Mouse (Mus musculus) brain, embryonic 14.5 days (tissue): ENCODE data around the gene Xpr1. TPM values are rescaled to one million over a fixed set of nuclear protein-coding genes. Genes with fewer than 3 reads are reported as not detected.

Experiments used
- DNase-seq: peaks from one replicate; pipeline ENCODE4 v3.0.0-alpha.2; 2011; ENCODE audit warnings: low read depth
- CTCF ChIP-seq: fragments of 200-500 bp; IDR thresholded peaks from 2 replicates; pipeline ENCODE4 v1.5.1; 2012; ENCODE audit warnings: inconsistent platforms, mild to moderate bottlenecking, moderate library complexity, borderline replicate concordance; ENCODE audit not compliant: insufficient read depth, insufficient read length; ENCODE audit errors: extremely low read depth
- POLR2A ChIP-seq: fragments of 200-500 bp; IDR thresholded peaks from 2 replicates; pipeline ENCODE4 v1.6.1; 2012; ENCODE audit warnings: mild to moderate bottlenecking, inconsistent platforms, borderline replicate concordance; ENCODE audit not compliant: poor library complexity, insufficient read depth, insufficient read length, severe bottlenecking; ENCODE audit errors: extremely low read depth
- polyA plus RNA-seq: library from polyadenylated mRNA; depleted of rRNA; stranded (reverse); fragments of >200 nt; gene quantifications from 2 replicates; pipeline ENCODE4 v1.2.3, GENCODE M21; 2012

Gene Xpr1
- polyA plus RNA-seq, 1 experiment, result 125 TPM

GRCm38 (mm10) chr1:155319513-155319912 lies 97.7 kb downstream of the Xpr1 start:
- no peak for DNase-seq
- TF ChIP-seq CTCF (no peak), POLR2A (no peak)

DNA sequence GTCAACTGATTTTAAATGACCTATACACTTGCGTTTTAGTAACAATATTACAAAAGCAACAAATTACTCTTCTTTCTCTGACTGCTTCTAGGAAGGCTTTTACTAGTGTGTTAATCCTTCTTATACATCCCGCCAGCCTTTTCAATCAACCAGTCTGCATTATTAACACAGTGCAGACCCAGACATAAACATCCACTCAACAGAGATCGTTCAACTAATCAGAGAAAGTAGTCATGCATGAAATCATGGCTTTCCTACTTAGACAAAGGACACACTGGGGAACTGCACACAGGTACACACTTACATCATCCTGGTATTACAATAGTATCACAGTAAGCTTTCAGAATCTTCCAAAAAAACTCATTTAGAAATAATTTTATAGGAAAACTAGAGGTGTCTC lies 105.5 kb downstream of the Xpr1 start:
- DNase-seq, result peak; percentile 83
- TF ChIP-seq CTCF (no peak), POLR2A (no peak)

DNA sequence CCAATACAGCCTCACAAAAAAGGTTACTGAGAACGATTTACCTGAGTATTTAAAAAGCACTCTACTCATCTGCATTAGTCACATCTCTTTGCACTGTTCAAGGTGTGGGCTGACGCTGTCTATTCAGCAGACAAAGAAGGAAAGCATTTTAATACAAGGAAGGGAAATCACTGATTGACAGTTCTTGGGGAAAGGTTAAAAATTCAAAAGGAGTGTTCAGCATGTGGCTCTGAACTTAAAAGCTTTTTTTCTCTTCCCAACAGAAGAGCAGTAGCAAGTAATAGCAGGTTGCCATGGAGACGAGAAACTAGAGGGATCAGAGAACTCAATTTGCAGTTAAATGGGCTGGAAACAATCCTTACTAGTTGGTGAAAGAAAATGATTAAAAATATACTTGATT lies 110.3 kb downstream of the Xpr1 start:
- no peak for TF ChIP-seq POLR2A
- TF ChIP-seq CTCF, result no peak
- DNase-seq, result peak; percentile 93

- TF ChIP-seq POLR2A, result no peak
- TF ChIP-seq CTCF, result no peak
- DNase-seq, result peak; percentile 74
These were observed 113.8 kb downstream of the Xpr1 start for GRCm38 (mm10) chr1:155303402-155303801.

- DNase-seq, result no peak
- TF ChIP-seq POLR2A, result no peak
- no peak for TF ChIP-seq CTCF
These were observed 119.6 kb downstream of the Xpr1 start for GRCm38 (mm10) chr1:155297615-155298014.

GRCm38 (mm10) chr1:155297203-155297602 lies 120.0 kb downstream of the Xpr1 start:
- TF ChIP-seq POLR2A (no peak), CTCF (no peak)
- DNase-seq, result no peak

DNA sequence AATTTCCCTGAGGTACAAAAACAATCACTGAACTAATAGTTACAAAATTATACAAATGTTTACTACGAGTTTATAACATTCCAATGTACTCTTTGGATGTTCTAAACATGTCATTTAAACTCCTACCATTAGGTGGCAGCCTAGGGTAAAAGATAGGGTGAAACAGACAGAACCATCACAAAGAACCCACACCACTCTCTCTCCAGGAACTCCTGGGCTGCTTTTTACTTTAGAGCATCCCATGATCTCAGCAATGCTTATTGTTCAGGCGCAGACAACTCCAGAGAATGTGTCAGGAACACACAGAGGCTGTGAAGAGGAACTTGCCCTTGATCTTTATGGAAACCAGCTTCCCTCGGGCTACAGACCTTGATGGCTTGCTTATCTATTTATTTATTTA lies 123.8 kb downstream of the Xpr1 start:
- peak; percentile 92 for DNase-seq
- TF ChIP-seq CTCF, result peak; percentile 48; the same call in 1 of the 2 replicates
- no peak for TF ChIP-seq POLR2A

GRCm38 (mm10) chr1:155289411-155289810 lies 127.8 kb downstream of the Xpr1 start:
- TF ChIP-seq POLR2A (no peak), CTCF (no peak)
- no peak for DNase-seq

GRCm38 (mm10) chr1:155288033-155288432 lies 129.2 kb downstream of the Xpr1 start:
- no peak for DNase-seq
- TF ChIP-seq POLR2A (no peak), CTCF (no peak)

DNA sequence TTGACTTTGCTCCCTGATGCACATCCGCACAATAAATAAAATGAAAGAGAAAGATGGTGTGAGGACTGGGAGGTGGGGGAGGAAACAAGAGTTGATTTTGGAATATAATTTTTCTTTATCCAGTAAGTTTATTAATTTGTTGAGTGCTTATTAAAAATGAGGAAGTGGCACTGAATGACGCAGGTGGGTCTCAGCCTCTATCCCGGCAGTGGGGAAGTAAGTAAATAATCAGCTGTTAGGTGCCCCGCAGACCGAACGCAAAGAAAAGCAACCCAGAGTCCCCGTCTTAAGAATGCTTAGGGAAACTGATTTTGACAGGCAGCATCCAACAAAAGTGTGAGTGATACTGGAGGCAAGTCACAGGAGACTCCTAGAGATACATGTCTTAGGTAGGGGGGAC lies 133.4 kb downstream of the Xpr1 start:
- no peak for DNase-seq
- TF ChIP-seq CTCF (no peak), POLR2A (no peak)

GRCm38 (mm10) chr1:155281003-155281793 lies 136.0 kb downstream of the Xpr1 start:
- TF ChIP-seq CTCF (peak; percentile 94), POLR2A (no peak)
- peak; percentile 92 for DNase-seq

DNA sequence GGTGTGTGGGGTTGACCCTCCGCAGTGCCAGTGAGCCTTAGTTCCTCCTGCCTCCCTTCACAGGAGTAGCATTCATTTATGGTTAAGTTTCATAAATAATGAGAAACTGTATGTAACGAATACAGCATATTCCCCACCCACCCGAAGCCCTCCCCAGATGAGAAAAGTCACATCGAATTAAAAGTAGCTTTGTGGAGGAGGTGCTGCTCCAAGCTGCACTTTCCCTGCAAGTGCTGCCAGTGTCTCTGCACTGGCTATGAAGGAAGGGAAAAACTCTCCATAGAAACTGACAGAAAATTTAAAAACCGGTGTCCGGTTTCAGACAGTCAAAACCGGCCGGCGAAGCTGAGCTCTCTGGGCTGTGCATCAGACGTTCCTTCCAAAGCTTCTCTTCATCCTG lies 136.9 kb downstream of the Xpr1 start:
- no peak for TF ChIP-seq CTCF
- TF ChIP-seq POLR2A, result no peak
- DNase-seq, result no peak
